6 mouse cellular contexts compared by ENCODE assay signal in genomic region chr7:51722420-51722819, GRCm38 (mm10).
"Had no signal": no experiment of that assay in that cellular context is flagged by ENCODE, and none has a peak within 500 bp of the region (broad histone marks: within the 10 kb centered on the region; RNA-seq: fewer than 3 reads in every experiment).

No protein-coding gene starts in this region.

- DNase-seq: kidney, adult 18-20 months; kidney, postnatal 10 days; kidney, postnatal 4 days; lung, adult 18-20 months; right cerebral cortex, postnatal 14 days; thymus, postnatal 36 days had no signal
